Mouse (Mus musculus) MEL (cell line): ENCODE measurements around the gene Krt82. TPM values are rescaled to one million over a fixed set of nuclear protein-coding genes. Genes with fewer than 3 reads are reported as not detected.
"Not testable (repeated sequence)": the region's sequence is repeated elsewhere in the genome, so short reads cannot be mapped to it uniquely, and the experiment has no call there.

ENCODE experiments used
- DNase-seq: peaks from one replicate; pipeline ENCODE4 v3.0.0; 2011; ENCODE audit warnings: low read depth, low spot score
- H3K27ac ChIP-seq: 2 replicates; pipeline ENCODE4 v1.5.1; 2012; ENCODE audit warnings: low read depth, mild to moderate bottlenecking, control low read depth, low read length, moderate library complexity; ENCODE audit not compliant: control insufficient read depth
- H3K27me3 ChIP-seq, 2 experiments: fragments of 150-350 bp in 1 of 2; sonication (generic) in 1 of 2; 2 replicates each; pipeline ENCODE4 v1.6.1; 2012; ENCODE audit warnings: low read length in 2 of 2, mild to moderate bottlenecking in 2 of 2, improper control_type of control experiment in 1 of 2, moderate library complexity in 1 of 2; ENCODE audit not compliant: insufficient read depth in 2 of 2, control insufficient read depth in 1 of 2
- H3K36me3 ChIP-seq, 2 experiments: 2 replicates each; pipeline ENCODE4 v1.6.1; 2012 to 2014; ENCODE audit warnings: low read length in 2 of 2, improper control_type of control experiment in 1 of 2, inconsistent platforms in 1 of 2, mild to moderate bottlenecking in 1 of 2; ENCODE audit not compliant: insufficient read depth in 2 of 2, control insufficient read depth in 1 of 2
- H3K4me1 ChIP-seq, 2 experiments: fragments of 150-350 bp in 1 of 2; sonication (generic) in 1 of 2; 2 replicates each; pipeline ENCODE4 v1.6.1; 2012; ENCODE audit warnings: low read length in 2 of 2, improper control_type of control experiment in 1 of 2, mild to moderate bottlenecking in 1 of 2; ENCODE audit not compliant: insufficient read depth in 2 of 2, control insufficient read depth in 1 of 2
- H3K4me3 ChIP-seq, 2 experiments: fragments of 150-350 bp in 1 of 2; sonication (generic) in 1 of 2; 2 replicates each; pipeline ENCODE4 v1.5.1; 2012; ENCODE audit warnings: low read depth in 2 of 2, low read length in 2 of 2, mild to moderate bottlenecking in 2 of 2, moderate library complexity in 2 of 2, control low read depth in 1 of 2, improper control_type of control experiment in 1 of 2; ENCODE audit not compliant: control insufficient read depth in 1 of 2, insufficient read depth in 1 of 2
- H3K79me2 ChIP-seq: 2 replicates; pipeline ENCODE4 v1.6.1; 2012; ENCODE audit warnings: mild to moderate bottlenecking, low read length, moderate library complexity; ENCODE audit not compliant: control insufficient read depth, poor library complexity, insufficient read depth
- H3K9ac ChIP-seq: 2 replicates; pipeline ENCODE4 v1.6.1; 2012; ENCODE audit warnings: low read depth, mild to moderate bottlenecking, control low read depth, low read length, moderate library complexity; ENCODE audit not compliant: control insufficient read depth, poor library complexity, severe bottlenecking
- H3K9me3 ChIP-seq: fragments of 150-350 bp; sonication (generic); replicated peaks from 2 replicates; pipeline ENCODE4 v1.6.1; 2012; ENCODE audit warnings: mild to moderate bottlenecking, low read length, improper control_type of control experiment, moderate library complexity; ENCODE audit not compliant: insufficient read depth
- CHD1 ChIP-seq: IDR thresholded peaks from 2 replicates; pipeline ENCODE4 v1.6.1; 2012; ENCODE audit warnings: low read depth, mild to moderate bottlenecking, inconsistent platforms, low read length, improper control_type of control experiment
- CTCF ChIP-seq, 3 experiments: IDR thresholded peaks in 2 of 3; conservative IDR thresholded peaks in 1 of 3; 2 replicates each; pipeline ENCODE4 v1.5.1; 2011 to 2012; ENCODE audit warnings: low read length in 3 of 3, low read depth in 2 of 3, mild to moderate bottlenecking in 2 of 3, improper control_type of control experiment in 1 of 3, inconsistent platforms in 1 of 3, mixed read lengths in 1 of 3, moderate library complexity in 1 of 3; ENCODE audit not compliant: control insufficient read depth in 1 of 3, insufficient read depth in 1 of 3, poor library complexity in 1 of 3, severe bottlenecking in 1 of 3
- GABPA ChIP-seq: IDR thresholded peaks from 2 replicates; pipeline ENCODE4 v1.6.1; 2012; ENCODE audit warnings: low read depth, mild to moderate bottlenecking, inconsistent platforms, low read length, improper control_type of control experiment, moderate library complexity
- MEF2A ChIP-seq: IDR thresholded peaks from 2 replicates; pipeline ENCODE4 v1.6.1; 2014; ENCODE audit warnings: low read depth, mild to moderate bottlenecking, inconsistent platforms, low read length, improper control_type of control experiment; ENCODE audit not compliant: poor library complexity, insufficient replicate concordance, severe bottlenecking; ENCODE audit errors: extremely low read depth
- MXI1 ChIP-seq: IDR thresholded peaks from 2 replicates; pipeline ENCODE4 v1.6.1; 2011; ENCODE audit warnings: mild to moderate bottlenecking, low read depth, low read length, improper control_type of control experiment
- MYC ChIP-seq: IDR thresholded peaks from 2 replicates; pipeline ENCODE4 v1.6.1; 2011; ENCODE audit warnings: low read depth, mild to moderate bottlenecking, low read length, improper control_type of control experiment, moderate library complexity
- POLR2AphosphoS5 ChIP-seq: IDR thresholded peaks from 2 replicates; pipeline ENCODE4 v1.6.1; 2012; ENCODE audit warnings: low read depth, borderline replicate concordance, mild to moderate bottlenecking, inconsistent platforms, low read length, moderate library complexity, mixed read lengths
- RAD21 ChIP-seq: IDR thresholded peaks from 2 replicates; pipeline ENCODE4 v1.6.1; 2011; ENCODE audit warnings: mild to moderate bottlenecking, low read depth, low read length, improper control_type of control experiment
- TAL1 ChIP-seq: IDR thresholded peaks from 2 replicates; pipeline ENCODE4 v1.6.1; 2012; ENCODE audit warnings: mild to moderate bottlenecking, inconsistent platforms, low read length, moderate library complexity, mixed read lengths
- polyA plus RNA-seq, 2 experiments: library from polyadenylated mRNA; stranded (reverse) in 1 of 2; unstranded in 1 of 2; fragments of >175 nt in 1 of 2; fragments of >200 nt in 1 of 2; gene quantifications; 2 replicates each; pipeline versions ENCODE4 v1.2.1 to v1.2.4; 2012; ENCODE audit warnings: low replicate concordance in 2 of 2, low read depth in 1 of 2; ENCODE audit not compliant: insufficient read length in 2 of 2, insufficient read depth in 1 of 2, missing spikeins in 1 of 2
- total RNA-seq: library from RNA; depleted of rRNA; stranded (reverse); fragments of 300-350 nt; gene quantifications from 2 replicates; pipeline ENCODE4 v1.2.3, GENCODE M21; 2012

Gene Krt82
- total and polyA plus RNA-seq, 3 experiments = not detected

DNA sequence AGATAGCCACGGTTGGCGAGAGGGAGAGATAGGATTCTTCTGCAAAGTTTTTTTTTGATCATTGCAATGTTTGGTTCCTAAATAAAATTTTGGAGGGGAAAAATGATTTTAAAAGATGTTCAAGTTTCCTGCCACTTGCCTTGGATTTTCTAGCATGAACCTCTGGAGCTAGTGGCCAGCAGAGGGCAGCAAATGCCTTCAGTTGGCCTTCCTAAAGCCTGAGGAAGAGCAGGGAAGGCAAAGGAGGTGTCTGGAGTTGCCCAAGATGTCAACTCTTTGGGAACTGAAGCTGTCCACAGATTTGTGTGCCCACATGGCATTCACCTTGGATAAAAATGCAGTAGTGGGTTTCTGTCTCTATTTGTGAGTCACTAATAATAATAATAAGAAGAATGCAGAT is 30.7 kb downstream of the Krt82 start (continued):
- TF ChIP-seq CTCF (IDR thresholded peaks at IDR 0.05 in 2 of 3, conservative IDR thresholded peaks at IDR 0.05 in 1 of 3; ENCODE audit: control insufficient read depth in 1 of 3, insufficient read depth in 1 of 3, low read depth in 2 of 3, low read length in 3 of 3, poor library complexity in 1 of 3, severe bottlenecking in 1 of 3) (peak; percentile 57 to 90 (median 89)), TAL1 (no peak), RAD21 (peak; percentile 91), MEF2A (no peak), MXI1 (no peak), MYC (no peak)

DNA sequence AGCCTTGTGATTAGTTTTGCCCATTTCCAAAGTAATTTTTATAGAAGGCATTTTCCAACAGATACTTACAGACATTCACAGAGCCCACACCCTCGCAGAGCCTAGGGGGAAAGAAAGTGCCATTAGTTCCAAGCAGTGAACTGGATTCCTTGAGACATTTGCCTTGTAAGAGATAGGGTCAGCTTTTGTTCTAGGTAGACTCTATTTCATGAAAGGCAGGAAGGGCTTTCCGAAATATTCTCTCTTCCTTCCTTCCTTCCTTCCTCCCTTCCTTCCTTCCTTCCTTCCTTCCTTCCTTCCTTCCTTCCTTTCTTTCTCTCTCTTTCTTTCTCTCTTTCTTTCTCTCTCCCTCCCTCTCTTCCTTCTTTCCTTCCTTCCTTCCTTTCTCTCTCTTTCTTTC is 33.3 kb downstream of the Krt82 start, which contains the start of gene Gm49425:
Gene Gm49425 (minus strand): TSS at position 101 of the 400 bp plus-strand sequence.
- H3K9ac ChIP-seq, H3K9me3 ChIP-seq, H3K27me3 ChIP-seq, H3K79me2 ChIP-seq, DNase-seq, H3K36me3 ChIP-seq, H3K27ac ChIP-seq, H3K4me1 ChIP-seq, H3K4me3 ChIP-seq: not testable (repeated sequence)

DNA sequence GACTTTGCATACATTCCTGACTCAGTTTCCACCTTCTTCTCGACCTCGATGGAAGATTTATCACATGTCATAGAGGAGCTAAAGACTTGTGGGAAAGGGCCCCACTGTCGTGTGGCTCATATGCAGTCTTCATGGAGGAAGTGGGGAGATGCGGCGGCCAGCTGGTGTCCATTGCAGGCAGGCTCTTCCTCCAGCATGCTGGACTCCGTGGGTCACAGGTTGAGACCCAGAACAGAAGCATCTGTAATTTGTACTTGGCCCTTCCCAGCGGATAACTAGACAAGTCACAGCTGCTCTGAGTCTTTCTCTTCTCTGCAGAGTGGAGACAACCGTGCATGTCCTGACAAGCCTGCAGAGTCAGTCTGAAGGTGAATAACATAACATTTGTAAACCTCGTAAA is 42.2 kb downstream of the Krt82 start:
- TF ChIP-seq MXI1 = no peak
- no peak for TF ChIP-seq POLR2AphosphoS5
- DNase-seq = no peak
- H3K27me3 ChIP-seq = no peaks in the 10 kb centered on the region

DNA sequence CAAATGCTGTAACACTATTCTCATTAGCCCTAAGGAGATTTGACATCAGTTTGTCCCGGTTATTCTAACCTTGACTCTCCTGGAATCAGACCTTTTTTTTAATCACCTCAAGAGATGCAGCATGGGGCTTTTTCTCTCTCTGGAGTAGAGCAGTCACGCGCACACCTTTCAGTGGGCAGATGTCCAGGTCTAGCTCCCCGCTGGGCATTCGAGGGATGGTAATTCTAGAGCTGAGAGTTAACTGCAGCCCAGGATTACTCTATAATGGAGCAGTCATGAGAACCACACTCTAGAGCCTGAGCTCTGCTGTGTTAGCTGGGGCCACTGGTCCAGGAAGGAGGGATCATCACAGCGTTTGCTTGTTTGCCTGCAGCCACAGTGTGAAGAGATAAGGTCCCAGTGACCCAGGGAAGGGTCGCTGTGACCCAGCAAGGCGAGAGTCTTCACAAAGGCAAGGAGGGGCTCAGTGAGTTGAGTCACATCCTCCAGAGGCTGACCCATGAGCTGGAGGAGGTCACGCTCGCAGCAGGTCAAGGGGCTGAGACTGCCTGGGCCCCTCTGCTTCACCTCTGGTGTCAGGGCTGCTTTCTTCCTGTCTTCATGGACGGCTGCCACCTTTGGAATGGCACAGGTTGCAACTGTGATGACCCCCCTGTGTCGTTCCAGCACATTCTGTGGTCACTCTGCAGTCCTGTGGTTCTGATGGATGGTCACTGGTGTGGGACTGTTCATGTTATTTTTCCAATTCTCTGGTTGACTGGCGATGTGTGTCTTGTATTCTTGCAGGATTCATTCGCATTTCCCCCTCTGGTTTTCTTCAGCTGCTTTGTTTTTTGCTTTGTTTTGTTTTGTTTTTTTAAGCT is 43.3 kb downstream of the Krt82 start:
- no peak for DNase-seq
- Histone ChIP-seq H3K36me3 (no peaks in the 10 kb centered on the region), H3K79me2 (no peaks in the 10 kb centered on the region), H3K4me1 (no peaks in the 10 kb centered on the region), H3K27me3 (no peaks in the 10 kb centered on the region), H3K27ac (no peak overlapping the region), H3K9me3 (no peaks in the 10 kb centered on the region), H3K9ac (no peak overlapping the region), H3K4me3 (no peak overlapping the region)
- TF ChIP-seq GABPA (no peak), CHD1 (no peak)

More for the DNA sequence above, 42.2 kb downstream of the Krt82 start:
- Histone ChIP-seq H3K4me1 (no peaks in the 10 kb centered on the region), H3K9ac (no peak overlapping the region), H3K4me3 (no peak overlapping the region), H3K27ac (no peak overlapping the region), H3K36me3 (no peaks in the 10 kb centered on the region), H3K79me2 (no peaks in the 10 kb centered on the region), H3K9me3 (no peaks in the 10 kb centered on the region)
